Mouse (Mus musculus) midbrain, embryonic 11.5 days (tissue): ENCODE data around the gene Zan. TPM values are rescaled to one million over a fixed set of nuclear protein-coding genes. Genes with fewer than 3 reads are reported as not detected.

Experiments
- ATAC-seq: fragments of 200-750 bp; cut with Nextera tagmentation; 2 replicates; pipeline ENCODE4 v1.8.0; 2017; ENCODE audit warnings: moderate TSS enrichment, moderate library complexity; ENCODE audit not compliant: low FRiP score
- DNase-seq: peaks from one replicate; pipeline ENCODE4 v3.0.0; 2015; ENCODE audit warnings: low spot score; ENCODE audit errors: missing footprints
- H3K27ac ChIP-seq: fragments of 300-500 bp; sonication (generic); 2 replicates; pipeline ENCODE4 v1.5.1; 2014; ENCODE audit warnings: low read depth, low read length
- H3K27me3 ChIP-seq: fragments of 300-500 bp; sonication (generic); 2 replicates; pipeline ENCODE4 v1.6.1; 2014; ENCODE audit warnings: mild to moderate bottlenecking, low read length, moderate library complexity, mixed read lengths; ENCODE audit not compliant: control insufficient read depth, insufficient read depth
- H3K36me3 ChIP-seq: fragments of 300-500 bp; sonication (generic); 2 replicates; pipeline ENCODE4 v1.6.1; 2014; ENCODE audit warnings: mild to moderate bottlenecking, low read length, moderate library complexity, mixed read lengths; ENCODE audit not compliant: control insufficient read depth, insufficient read depth
- H3K4me1 ChIP-seq: fragments of 300-500 bp; sonication (generic); 2 replicates; pipeline ENCODE4 v1.6.1; 2014; ENCODE audit warnings: low read length; ENCODE audit not compliant: control insufficient read depth, insufficient read depth
- H3K4me2 ChIP-seq: fragments of 300-500 bp; sonication (generic); 2 replicates; pipeline ENCODE4 v1.6.1; 2014; ENCODE audit warnings: mild to moderate bottlenecking, moderate library complexity
- H3K4me3 ChIP-seq: fragments of 300-500 bp; sonication (generic); 2 replicates; pipeline ENCODE4 v1.5.1; 2014; ENCODE audit warnings: low read depth, low read length
- H3K9ac ChIP-seq: fragments of 300-500 bp; sonication (generic); 2 replicates; pipeline ENCODE4 v1.6.1; 2014; ENCODE audit warnings: low read length
- H3K9me3 ChIP-seq: fragments of 300-500 bp; sonication (generic); 2 replicates; pipeline ENCODE4 v1.6.1; 2016; ENCODE audit warnings: low read length; ENCODE audit not compliant: control insufficient read depth
- WGBS: fragments of 180-500 bp; shearing (Covaris S2); extraction: QIAGEN DNeasy Blood & Tissue Kit; methylation state at CpG from one replicate; pipeline ENCODE4 v1.1.7; 2014; 5-methylcytosine and 5-hydroxymethylcytosine counted together
- polyA plus RNA-seq: library from polyadenylated mRNA; unstranded; fragments of >200 nt; fragmentation: Nextera tagmentation; extraction: Ambion mirVana; gene quantifications from 2 replicates; pipeline ENCODE4 v1.2.1, GENCODE M21; 2014

Zan gene
- polyA plus RNA-seq, 1 experiment from 2014 or later, result 0.03 TPM

- no peak overlapping the region for H3K4me2 ChIP-seq
- no peaks in the 10 kb centered on the region for H3K9me3 ChIP-seq
- DNase-seq (no peak), ATAC-seq (no peak)
- WGBS, result 90% methylated on average over 3 of the region's 3 CpGs
- no peak overlapping the region for H3K27ac ChIP-seq
- no peaks in the 10 kb centered on the region for H3K27me3 ChIP-seq
- peaks cover 8% of the 10 kb centered on the region for H3K4me1 ChIP-seq
- no peaks in the 10 kb centered on the region for H3K36me3 ChIP-seq
- H3K4me3 ChIP-seq, result no peak overlapping the region
- no peak overlapping the region for H3K9ac ChIP-seq
These were observed 66.3 kb downstream of the Zan start for GRCm38 (mm10) chr5:137410549-137410948.

DNA sequence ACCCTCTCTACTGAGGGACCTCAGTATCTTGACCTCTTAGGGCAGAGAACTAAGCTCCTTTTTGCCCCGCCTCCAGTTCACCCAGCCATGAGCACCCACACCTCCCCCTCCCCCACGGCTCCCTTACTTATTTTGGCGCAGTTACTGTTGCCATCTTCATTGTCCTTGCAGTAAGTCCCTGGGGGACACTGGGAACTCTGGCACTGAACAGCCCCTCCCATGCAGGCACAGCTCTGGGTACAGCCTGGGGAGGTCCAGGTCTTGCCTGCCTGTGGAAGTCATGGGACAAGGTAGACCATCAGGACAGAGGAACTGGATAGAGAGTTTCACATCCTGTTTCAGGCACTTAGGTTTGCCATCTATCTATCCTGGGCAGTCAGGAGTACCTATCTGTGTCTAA lies 66.8 kb downstream of the Zan start:
- ATAC-seq, result no peak
- Histone ChIP-seq H3K27ac (no peak overlapping the region), H3K9ac (no peak overlapping the region), H3K9me3 (no peaks in the 10 kb centered on the region), H3K4me3 (no peak overlapping the region), H3K4me2 (no peak overlapping the region), H3K27me3 (no peaks in the 10 kb centered on the region), H3K4me1 (peaks cover 8% of the 10 kb centered on the region), H3K36me3 (no peaks in the 10 kb centered on the region)
- DNase-seq, result no peak
- WGBS, result 55% methylated on average over 3 of the region's 3 CpGs

- no peak for ATAC-seq
- WGBS, result 49% methylated on average over 6 of the region's 6 CpGs
These were observed 67.4 kb downstream of the Zan start for GRCm38 (mm10) chr5:137409451-137409850.

DNA sequence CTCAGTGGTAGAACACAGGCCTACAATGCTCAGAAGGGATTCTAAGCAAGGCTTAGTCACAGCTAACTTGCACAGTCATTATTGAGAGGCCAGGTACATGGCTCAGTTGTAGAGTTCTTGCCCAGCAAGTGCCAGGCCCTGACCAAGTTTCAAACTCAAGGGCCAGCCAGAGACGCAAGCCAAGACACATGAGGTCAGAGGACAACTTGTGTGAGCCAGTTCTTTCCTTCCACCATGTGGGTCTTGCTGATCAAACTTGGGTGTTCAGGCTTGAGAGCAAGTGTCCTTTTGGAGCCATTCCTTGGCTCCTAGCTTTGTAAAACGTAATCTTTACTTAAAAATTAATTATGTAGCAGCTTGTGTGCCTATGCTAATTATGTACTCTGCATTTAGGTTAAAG lies 72.8 kb downstream of the Zan start:
- DNase-seq (no peak), ATAC-seq (no peak)
- peaks cover 8% of the 10 kb centered on the region for H3K4me1 ChIP-seq
- no peak overlapping the region for H3K4me2 ChIP-seq
- WGBS, result 80% methylated on average over 2 of the region's 2 CpGs
- no peak overlapping the region for H3K27ac ChIP-seq
- no peaks in the 10 kb centered on the region for H3K36me3 ChIP-seq
- no peak overlapping the region for H3K4me3 ChIP-seq
- no peaks in the 10 kb centered on the region for H3K27me3 ChIP-seq
- no peak overlapping the region for H3K9ac ChIP-seq
- no peaks in the 10 kb centered on the region for H3K9me3 ChIP-seq

More at GRCm38 (mm10) chr5:137409451-137409850, 67.4 kb downstream of the Zan start:
- no peak overlapping the region for H3K4me3 ChIP-seq
- no peak overlapping the region for H3K9ac ChIP-seq
- no peaks in the 10 kb centered on the region for H3K9me3 ChIP-seq
- H3K27ac ChIP-seq, result no peak overlapping the region
- H3K36me3 ChIP-seq, result no peaks in the 10 kb centered on the region
- no peak for DNase-seq
- H3K4me2 ChIP-seq, result no peak overlapping the region
- H3K27me3 ChIP-seq, result no peaks in the 10 kb centered on the region
- H3K4me1 ChIP-seq, result peaks cover 8% of the 10 kb centered on the region

DNA sequence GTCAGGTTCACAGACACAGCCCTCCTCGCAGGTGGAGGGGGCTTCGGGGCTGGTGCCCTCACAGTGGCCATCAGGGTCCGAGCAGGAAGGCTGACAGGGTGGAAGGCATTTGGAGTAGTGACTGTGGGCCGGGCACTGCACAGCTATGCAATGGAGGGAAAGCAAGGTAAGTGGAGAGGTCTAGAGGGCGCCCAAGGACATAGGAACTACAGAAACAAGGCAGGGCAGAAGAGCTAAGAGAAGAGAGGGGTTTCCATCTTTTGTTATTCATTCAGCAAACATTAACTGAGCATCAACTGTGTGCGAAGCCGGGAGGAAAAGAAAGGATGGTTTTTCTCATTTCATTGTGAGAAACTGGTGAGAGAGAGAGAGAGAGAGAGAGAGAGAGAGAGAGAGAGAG lies 82.4 kb downstream of the Zan start:
- Histone ChIP-seq H3K9me3 (no peaks in the 10 kb centered on the region), H3K36me3 (no peaks in the 10 kb centered on the region)
- 43% methylated on average over 7 of the region's 7 CpGs for WGBS

GRCm38 (mm10) chr5:137391641-137392040 lies 85.2 kb downstream of the Zan start:
- WGBS, result 87% methylated on average over 8 of the region's 8 CpGs
- Histone ChIP-seq H3K9me3 (no peaks in the 10 kb centered on the region), H3K4me1 (no peaks in the 10 kb centered on the region), H3K36me3 (no peaks in the 10 kb centered on the region), H3K4me3 (no peak overlapping the region), H3K4me2 (no peak overlapping the region), H3K27me3 (no peaks in the 10 kb centered on the region), H3K27ac (no peak overlapping the region), H3K9ac (no peak overlapping the region)
- ATAC-seq, result no peak
- DNase-seq, result no peak

More for the DNA sequence above, 82.4 kb downstream of the Zan start:
- ATAC-seq (no peak), DNase-seq (no peak)
- H3K27me3 ChIP-seq, result no peaks in the 10 kb centered on the region
- no peak overlapping the region for H3K27ac ChIP-seq
- no peak overlapping the region for H3K9ac ChIP-seq
- no peak overlapping the region for H3K4me3 ChIP-seq
- no peaks in the 10 kb centered on the region for H3K4me1 ChIP-seq
- H3K4me2 ChIP-seq, result no peak overlapping the region

DNA sequence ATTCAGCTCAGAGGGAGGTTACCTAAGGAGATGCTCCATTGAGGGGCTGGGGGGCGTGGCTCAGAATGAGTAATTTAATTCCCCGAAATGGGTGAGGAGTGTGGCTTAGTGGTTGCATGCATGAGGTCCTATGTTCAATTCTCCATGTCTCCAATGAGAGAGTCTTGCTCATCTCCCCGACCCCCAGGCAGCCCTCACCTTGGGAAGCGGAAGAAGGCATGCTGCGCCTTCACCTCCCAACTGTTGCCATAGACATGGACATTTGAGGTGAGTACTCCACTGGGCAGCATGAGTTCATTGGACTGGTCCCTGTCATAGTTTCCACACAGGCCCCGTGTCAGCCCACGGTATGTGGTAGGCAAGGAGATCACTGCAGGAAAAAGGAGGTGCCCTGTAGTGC lies 90.2 kb downstream of the Zan start:
- Histone ChIP-seq H3K27me3 (no peaks in the 10 kb centered on the region), H3K4me3 (no peak overlapping the region), H3K27ac (no peak overlapping the region), H3K4me1 (no peaks in the 10 kb centered on the region), H3K9ac (no peak overlapping the region), H3K36me3 (no peaks in the 10 kb centered on the region), H3K9me3 (no peaks in the 10 kb centered on the region), H3K4me2 (no peak overlapping the region)
- no peak for DNase-seq
- no peak for ATAC-seq
- 92% methylated on average over 7 of the region's 7 CpGs for WGBS

DNA sequence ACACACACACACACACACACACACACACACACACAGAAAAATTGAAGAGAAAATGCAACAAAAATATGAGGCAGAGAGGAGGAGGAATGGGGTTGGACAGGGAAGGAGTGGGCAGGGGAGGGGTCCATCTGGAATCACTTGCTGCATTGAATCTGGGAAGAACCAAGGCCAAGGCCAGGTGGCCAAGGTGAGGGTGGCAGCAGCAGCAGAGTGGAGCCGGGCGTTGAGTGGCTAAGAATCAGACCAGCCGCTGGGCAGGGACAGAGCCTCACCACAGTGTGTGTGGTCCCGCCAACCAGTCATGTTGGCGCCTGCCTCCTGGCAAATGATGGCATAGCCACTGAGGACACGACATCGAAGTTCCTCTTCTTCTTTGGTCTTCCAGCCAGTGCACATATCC lies 93.4 kb downstream of the Zan start:
- H3K27ac ChIP-seq, result no peak overlapping the region
- H3K9ac ChIP-seq, result no peak overlapping the region
- no peaks in the 10 kb centered on the region for H3K4me1 ChIP-seq
- 92% methylated on average over 7 of the region's 7 CpGs for WGBS
- no peaks in the 10 kb centered on the region for H3K27me3 ChIP-seq
- H3K4me2 ChIP-seq, result no peak overlapping the region
- no peak overlapping the region for H3K4me3 ChIP-seq
- ATAC-seq (no peak), DNase-seq (no peak)
- H3K36me3 ChIP-seq, result no peaks in the 10 kb centered on the region
- no peaks in the 10 kb centered on the region for H3K9me3 ChIP-seq

- Histone ChIP-seq H3K9me3 (no peaks in the 10 kb centered on the region), H3K4me3 (no peak overlapping the region), H3K4me1 (no peaks in the 10 kb centered on the region; the same call in 1 of the 2 replicates), H3K27me3 (no peaks in the 10 kb centered on the region), H3K4me2 (no peak overlapping the region), H3K36me3 (no peaks in the 10 kb centered on the region), H3K9ac (no peak overlapping the region), H3K27ac (no peak overlapping the region)
- no peak for ATAC-seq
- 52% methylated on average over 4 of the region's 4 CpGs for WGBS
- peak; percentile 92 for DNase-seq
These were observed 95.7 kb downstream of the Zan start for GRCm38 (mm10) chr5:137381152-137381551.

DNA sequence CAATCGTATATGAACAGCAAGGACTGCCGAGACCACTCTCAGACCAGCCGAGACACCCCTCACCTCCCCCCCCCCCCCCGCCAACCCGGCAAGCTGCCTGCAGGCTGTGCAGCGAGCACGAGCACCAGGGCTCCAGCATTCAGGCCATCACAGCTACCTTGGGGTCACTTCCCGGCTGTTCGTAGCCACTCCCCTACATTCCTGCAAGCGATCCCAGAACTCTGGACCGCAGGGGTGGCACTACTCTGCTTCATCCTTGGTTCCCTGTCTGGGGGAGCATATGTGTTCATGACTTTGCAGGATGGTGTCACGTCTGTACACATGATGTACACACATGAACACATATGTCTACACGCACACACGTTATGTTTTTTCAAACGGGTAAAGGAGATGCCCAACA lies 99.3 kb downstream of the Zan start:
- DNase-seq, result no peak
- Histone ChIP-seq H3K9ac (no peak overlapping the region), H3K4me2 (no peak overlapping the region)

More for the DNA sequence above, 99.3 kb downstream of the Zan start:
- 37% methylated on average over 10 of the region's 15 CpGs for WGBS
- H3K4me3 ChIP-seq, result no peak overlapping the region
- no peak for ATAC-seq
- H3K4me1 ChIP-seq, result no peaks in the 10 kb centered on the region; the same call in 1 of the 2 replicates
- H3K36me3 ChIP-seq, result peaks cover 10% of the 10 kb centered on the region
- no peaks in the 10 kb centered on the region for H3K9me3 ChIP-seq
- no peak overlapping the region for H3K27ac ChIP-seq
- no peaks in the 10 kb centered on the region for H3K27me3 ChIP-seq
